ENCODE assay signal across 14 mouse cellular contexts in the genomic region with DNA sequence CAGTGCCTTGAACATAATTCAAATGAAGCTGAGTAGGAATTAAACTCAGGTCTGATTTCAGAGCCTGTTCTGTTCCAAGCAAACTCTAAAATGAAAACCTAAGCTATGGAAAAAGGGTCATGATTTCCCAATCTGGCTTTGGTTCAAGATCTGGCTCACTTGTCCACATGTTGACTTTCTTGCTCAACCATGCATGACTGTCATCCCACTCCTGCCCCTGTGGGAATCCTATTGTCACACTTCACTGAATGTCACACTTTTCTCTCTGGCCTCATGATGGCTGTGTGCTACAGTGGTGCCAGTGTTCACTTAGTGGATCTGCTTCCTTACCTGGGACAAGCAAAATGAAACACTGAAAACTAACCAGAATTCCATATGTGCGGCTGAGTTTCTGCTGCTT.
A peak's percentile ranks its signal among the peaks of the same experiment; 100 is the strongest.
DNase-seq lines count a peak whose midpoint lies in the region; ATAC-seq lines count a peak whose summit lies in the region.
"Had no signal": no experiment of that assay in that cellular context is flagged by ENCODE, and none has a peak within 500 bp of the region (broad histone marks: within the 10 kb centered on the region; RNA-seq: fewer than 3 reads in every experiment).

No protein-coding gene starts in this region.

- DNase-seq in adrenal gland, adult 2 months: peak; percentile 10
- no peak for DNase-seq in adrenal gland, adult 18-20 months (ENCODE audit: low spot score in 2 of 2)
- no peak for DNase-seq in liver
- peak; percentile 4 for DNase-seq in kidney, adult 11 months
- peak; percentile 10 to 18 for DNase-seq in kidney, postnatal 4 days
- DNase-seq in gastrocnemius, adult 8-10 months (ENCODE audit: low spot score in 2 of 2): no peak
- no peak for DNase-seq in embryo, embryonic 10 days (ENCODE audit: low spot score)
- DNase-seq: gastrocnemius, postnatal 10 days; spleen, adult 18-20 months had no signal

- no peak overlapping the region for H3K4me3 ChIP-seq in liver, embryonic 15.5 days (replicated peaks)
- H3K4me3 ChIP-seq: forebrain, embryonic 12.5 days; hindbrain, embryonic 15.5 days; layer of hippocampus, adult 2 months; limb, embryonic 12.5 days had no signal

- WGBS in liver, embryonic 15.5 days (ENCODE audit: insufficient replicate concordance): 50% methylated on average over 1 of the region's 1 CpGs

- no peak overlapping the region for H3K4me2 ChIP-seq in liver, embryonic 15.5 days
- H3K4me2 ChIP-seq: forebrain, embryonic 12.5 days; hindbrain, embryonic 15.5 days; limb, embryonic 12.5 days had no signal

- H3K9ac ChIP-seq in liver, embryonic 15.5 days: no peak overlapping the region
- H3K9ac ChIP-seq: forebrain, embryonic 12.5 days; hindbrain, embryonic 15.5 days; limb, embryonic 12.5 days had no signal

- no peak overlapping the region for H3K27ac ChIP-seq in liver, embryonic 15.5 days (replicated peaks)
- H3K27ac ChIP-seq: forebrain, embryonic 12.5 days; hindbrain, embryonic 15.5 days; layer of hippocampus, adult 2 months; limb, embryonic 12.5 days had no signal

- H3K4me1 ChIP-seq in liver, embryonic 15.5 days (replicated peaks): no peaks in the 10 kb centered on the region
- H3K4me1 ChIP-seq: forebrain, embryonic 12.5 days; hindbrain, embryonic 15.5 days had no signal

- ATAC-seq in liver, embryonic 15.5 days (ENCODE audit: insufficient read depth): 0 out of 2 replicates have a peak, but pooled peaks have one; percentile 25

- H3K9me3 ChIP-seq in liver, embryonic 15.5 days (replicated peaks): no peaks in the 10 kb centered on the region
- H3K9me3 ChIP-seq: forebrain, embryonic 12.5 days; hindbrain, embryonic 15.5 days; limb, embryonic 12.5 days had no signal

- H3K27me3 ChIP-seq in liver, embryonic 15.5 days: no peaks in the 10 kb centered on the region
- H3K27me3 ChIP-seq: forebrain, embryonic 12.5 days; hindbrain, embryonic 15.5 days; limb, embryonic 12.5 days had no signal

- H3K36me3 ChIP-seq in liver, embryonic 15.5 days (replicated peaks): no peaks in the 10 kb centered on the region
- H3K36me3 ChIP-seq: forebrain, embryonic 12.5 days; hindbrain, embryonic 15.5 days; limb, embryonic 12.5 days had no signal

Comparison
In these comparisons a context has a peak if more than half of its experiments do, and no peak if none do; other contexts are left out.
1. DNase-seq: peak in adrenal gland, adult 2 months (single experiment), kidney, adult 11 months (single experiment) and kidney, postnatal 4 days (2 of 2); none in adrenal gland, adult 18-20 months (0 of 2), liver (single experiment), gastrocnemius, adult 8-10 months (0 of 2) and embryo, embryonic 10 days (single experiment).